Mouse (Mus musculus): ENCODE data around the gene Foxe3. TPM values are rescaled to one million over a fixed set of nuclear protein-coding genes. Genes with fewer than 3 reads are reported as not detected.

Gene Foxe3
- polyA plus RNA-seq, 1 experiment, result not detected

- no peak for TF ChIP-seq GATA1 (IDR thresholded peaks at IDR 0.05; ENCODE audit: low read length)
Measured at GRCm38 (mm10) chr4:114905969-114906680, 19.7 kb downstream of the Foxe3 start.

GRCm38 (mm10) chr4:114905501-114905900 lies 20.3 kb downstream of the Foxe3 start:
- TF ChIP-seq GATA1 (IDR thresholded peaks at IDR 0.05; ENCODE audit: low read length), result no peak

GRCm38 (mm10) chr4:114903422-114903782 lies 22.4 kb downstream of the Foxe3 start:
- TF ChIP-seq GATA1 (IDR thresholded peaks at IDR 0.05; ENCODE audit: low read length), result no peak

GRCm38 (mm10) chr4:114902641-114903421 lies 23.0 kb downstream of the Foxe3 start:
- no peak for TF ChIP-seq GATA1 (IDR thresholded peaks at IDR 0.05; ENCODE audit: low read length)

GRCm38 (mm10) chr4:114901643-114902351 lies 24.0 kb downstream of the Foxe3 start:
- no peak for TF ChIP-seq GATA1 (IDR thresholded peaks at IDR 0.05; ENCODE audit: low read length)

- no peak for TF ChIP-seq GATA1 (IDR thresholded peaks at IDR 0.05; ENCODE audit: low read length)
Measured at GRCm38 (mm10) chr4:114900866-114901642, 24.8 kb downstream of the Foxe3 start.

GRCm38 (mm10) chr4:114899885-114900284 lies 25.9 kb downstream of the Foxe3 start:
- no peak for TF ChIP-seq GATA1 (IDR thresholded peaks at IDR 0.05; ENCODE audit: low read length)

GRCm38 (mm10) chr4:114897853-114898252 lies 28.0 kb downstream of the Foxe3 start:
- TF ChIP-seq GATA1 (IDR thresholded peaks at IDR 0.05; ENCODE audit: low read length), result no peak

GRCm38 (mm10) chr4:114882232-114882631 lies 43.6 kb downstream of the Foxe3 start:
- no peak for TF ChIP-seq GATA1 (IDR thresholded peaks at IDR 0.05; ENCODE audit: low read length)

- no peak for TF ChIP-seq GATA1 (IDR thresholded peaks at IDR 0.05; ENCODE audit: low read length)
Measured at GRCm38 (mm10) chr4:114876441-114876972, 49.3 kb downstream of the Foxe3 start.

Other genes starting within 250 kb of the Foxe3 start
- gene Gm12830, start 104.3 kb downstream of the Foxe3 start, polyA plus RNA-seq (2012), result not detected in 2 replicates
- 2.2 and 2.3 TPM in 2 replicates for gene Foxd2, start 17.1 kb downstream of the Foxe3 start, polyA plus RNA-seq (2012)
- 32.9 and 51.4 TPM in 2 replicates for gene Cmpk1, start 61.2 kb upstream of the Foxe3 start, polyA plus RNA-seq (2012)
- 2.9 and 3.3 TPM in 2 replicates for gene Stil, start 74.1 kb upstream of the Foxe3 start, polyA plus RNA-seq (2012)
- gene Tal1, start 130.4 kb upstream of the Foxe3 start, polyA plus RNA-seq (2012), result 212 and 260 TPM in 2 replicates
- not detected in 2 replicates for gene Pdzk1ip1, start 162.7 kb upstream of the Foxe3 start, polyA plus RNA-seq (2012)
- gene Cyp4x1, start 208.3 kb upstream of the Foxe3 start, polyA plus RNA-seq (2012), result not detected in 2 replicates